Mouse (Mus musculus) forebrain, embryonic 14.5 days (tissue): Measurements from ENCODE around the gene Pklr. TPM values are rescaled to one million over a fixed set of nuclear protein-coding genes. Genes with fewer than 3 reads are reported as not detected.

Source experiments
- ATAC-seq: fragments of 200-750 bp; cut with Nextera tagmentation; 2 replicates; pipeline ENCODE4 v1.8.0; 2017; ENCODE audit warnings: mild to moderate bottlenecking, moderate library complexity
- DNase-seq: peaks from one replicate; pipeline ENCODE4 v3.0.0-alpha.2; 2015; ENCODE audit warnings: low spot score
- H3K27ac ChIP-seq: fragments of 300-500 bp; sonication (generic); 2 replicates; pipeline ENCODE4 v1.5.1; 2014; ENCODE audit warnings: low read depth, mild to moderate bottlenecking, control low read depth, low read length, moderate library complexity
- H3K27me3 ChIP-seq: fragments of 300-500 bp; sonication (generic); replicated peaks from 2 replicates; pipeline ENCODE4 v1.6.1; 2014; ENCODE audit warnings: low read length, control low read depth, mixed read lengths; ENCODE audit not compliant: control insufficient read depth, insufficient read depth
- H3K36me3 ChIP-seq: fragments of 300-500 bp; sonication (generic); 2 replicates; pipeline ENCODE4 v1.6.1; 2014; ENCODE audit warnings: low read length, control low read depth; ENCODE audit not compliant: control insufficient read depth, insufficient read depth
- H3K4me1 ChIP-seq: fragments of 300-500 bp; sonication (generic); 2 replicates; pipeline ENCODE4 v1.6.1; 2014; ENCODE audit warnings: antibody characterized with exemption, low read length, control low read depth; ENCODE audit not compliant: control insufficient read depth, insufficient read depth
- H3K4me2 ChIP-seq: fragments of 300-500 bp; sonication (generic); 2 replicates; pipeline ENCODE4 v1.6.1; 2014; ENCODE audit warnings: mild to moderate bottlenecking, control low read depth, low read length
- H3K4me3 ChIP-seq: fragments of 300-500 bp; sonication (generic); 2 replicates; pipeline ENCODE4 v1.5.1; 2014; ENCODE audit warnings: low read depth, low read length, control low read depth
- H3K9ac ChIP-seq: fragments of 300-500 bp; sonication (generic); 2 replicates; pipeline ENCODE4 v1.6.1; 2014; ENCODE audit warnings: mild to moderate bottlenecking, low read length, control low read depth, moderate library complexity
- H3K9me3 ChIP-seq: fragments of 300-500 bp; sonication (generic); replicated peaks from 2 replicates; pipeline ENCODE4 v1.6.1; 2016; ENCODE audit warnings: low read length, control low read depth, mixed read lengths; ENCODE audit not compliant: control insufficient read depth
- WGBS: fragments of 180-500 bp; shearing (Covaris S2); extraction: QIAGEN DNeasy Blood & Tissue Kit; methylation state at CpG from one replicate; pipeline ENCODE4 v1.1.7; 2014; 5-methylcytosine and 5-hydroxymethylcytosine counted together
- polyA plus RNA-seq: library from polyadenylated mRNA; unstranded; fragments of >200 nt; fragmentation: Nextera tagmentation; extraction: Ambion mirVana; gene quantifications from 2 replicates; pipeline ENCODE4 v1.2.1, GENCODE M21; 2014

Pklr gene
- 0.06 TPM in 1 of 2 replicates, not detected in the other for polyA plus RNA-seq

DNA sequence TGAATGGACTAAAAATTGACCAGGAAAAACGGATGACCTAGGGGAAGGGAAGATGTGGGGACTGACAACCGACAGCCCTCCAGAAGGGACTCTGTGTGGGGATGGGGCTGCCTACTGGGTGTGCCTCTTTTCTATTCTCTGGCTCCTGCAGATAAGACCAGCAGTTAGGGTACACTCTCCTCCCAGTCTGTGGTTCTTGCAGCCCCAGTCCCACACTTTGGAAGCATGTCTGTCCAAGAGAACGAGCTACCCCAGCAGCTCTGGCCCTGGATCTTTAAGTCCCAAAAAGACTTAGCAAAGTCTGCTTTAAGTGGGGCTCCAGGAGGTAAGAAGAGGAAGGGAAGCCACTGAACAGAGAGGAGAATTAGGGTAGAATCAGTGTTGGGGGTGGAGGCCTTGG is at the start of gene Pklr:
TSS of gene Pklr (plus strand) at position 185 of the 400 bp plus-strand sequence.
- no peak within 1 kb of the TSS for H3K9ac ChIP-seq
- H3K4me2 ChIP-seq = no peak within 1 kb of the TSS
- H3K4me1 ChIP-seq = no peaks in the 10 kb centered on the region
- no peak for DNase-seq
- H3K9me3 ChIP-seq = no peaks in the 10 kb centered on the region
- H3K27ac ChIP-seq = no peak within 1 kb of the TSS
- no peak within 1 kb of the TSS for H3K4me3 ChIP-seq
- no peaks in the 10 kb centered on the region for H3K27me3 ChIP-seq
- WGBS = 72% methylated on average over 3 of the region's 3 CpGs
- no peak for ATAC-seq
- no peaks in the 10 kb centered on the region for H3K36me3 ChIP-seq

DNA sequence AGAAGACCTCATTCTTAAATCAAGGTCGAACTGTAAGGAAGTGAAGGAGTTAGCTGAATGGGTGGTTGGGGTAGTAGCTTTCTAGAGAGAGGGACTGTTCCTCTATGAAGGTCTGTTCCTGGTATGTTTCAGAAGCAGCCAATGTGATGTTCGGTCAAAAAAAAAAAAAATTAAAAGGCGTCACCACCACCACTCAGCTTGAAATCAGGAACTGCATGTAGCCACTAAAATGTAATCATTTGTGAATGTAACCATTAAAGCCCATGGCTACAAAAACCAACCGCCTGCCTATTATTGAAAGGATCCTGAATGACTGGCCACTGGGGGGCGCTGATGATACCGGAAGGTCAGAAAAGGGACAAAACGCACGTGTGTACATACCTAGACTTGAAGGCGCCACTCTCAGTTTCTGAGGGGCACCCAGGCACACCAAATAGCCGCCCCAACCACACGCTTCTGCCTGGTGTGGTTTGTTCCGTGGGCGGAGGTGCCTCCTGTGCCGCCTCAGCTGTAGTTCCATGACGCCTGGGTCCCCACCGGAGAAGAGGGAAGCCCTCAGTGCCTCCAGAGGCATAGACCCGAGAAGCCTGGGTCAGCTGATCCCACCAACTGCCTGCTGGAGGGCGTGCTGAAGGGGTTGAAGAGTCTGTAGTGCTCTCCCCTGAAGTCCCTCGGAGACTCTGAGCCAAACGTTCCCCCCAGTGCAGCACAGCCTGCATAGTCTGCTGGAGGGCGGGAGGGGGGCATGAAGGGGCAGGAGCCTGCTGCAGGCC is 48.4 kb upstream of the Pklr start:
- no peak overlapping the region for H3K9ac ChIP-seq
- H3K27me3 ChIP-seq = 0 out of 2 replicates have a peak, but pooled peaks cover 9% of the 10 kb centered on the region
- H3K4me2 ChIP-seq = no peak overlapping the region
- H3K4me1 ChIP-seq = peaks cover 13% of the 10 kb centered on the region; the same call in 1 of the 2 replicates
- no peak overlapping the region for H3K4me3 ChIP-seq
- H3K9me3 ChIP-seq = no peaks in the 10 kb centered on the region
- WGBS = 35% methylated on average over 21 of the region's 21 CpGs
- peaks cover 52% of the 10 kb centered on the region for H3K36me3 ChIP-seq
- peak; percentile 76 for DNase-seq
- no peak for ATAC-seq
- no peak overlapping the region for H3K27ac ChIP-seq

DNA sequence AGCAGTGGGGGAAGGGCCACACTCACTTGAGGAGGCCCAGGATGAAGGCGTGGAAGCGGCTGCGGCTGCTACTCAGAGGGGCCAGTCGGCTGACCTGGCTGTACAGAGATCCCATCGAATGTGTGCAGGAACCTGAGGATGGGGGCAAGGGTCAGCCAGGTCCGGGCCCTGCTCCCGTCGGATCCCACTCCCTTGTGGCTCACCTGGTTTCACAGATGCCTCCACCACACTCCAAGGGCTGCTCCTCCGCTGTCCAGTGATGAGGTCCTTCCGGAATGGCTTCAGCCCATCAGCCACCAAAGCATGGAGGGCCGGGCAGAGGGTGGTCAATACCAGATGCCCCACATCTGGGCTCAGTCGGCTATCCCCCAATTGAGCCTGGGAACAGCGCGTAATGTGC is 47.0 kb upstream of the Pklr start:
- H3K36me3 ChIP-seq = peaks cover 52% of the 10 kb centered on the region
- DNase-seq (no peak), ATAC-seq (no peak)
- H3K9ac ChIP-seq = no peak overlapping the region
- peaks cover 16% of the 10 kb centered on the region; the same call in 1 of the 2 replicates for H3K4me1 ChIP-seq
- no peaks in the 10 kb centered on the region for H3K9me3 ChIP-seq
- 0 out of 2 replicates have a peak, but pooled peaks cover 9% of the 10 kb centered on the region for H3K27me3 ChIP-seq
- no peak overlapping the region for H3K27ac ChIP-seq
- WGBS = 68% methylated on average over 14 of the region's 14 CpGs
- peak overlapping the region; percentile 98 for H3K4me2 ChIP-seq
- H3K4me3 ChIP-seq = no peak overlapping the region

DNA sequence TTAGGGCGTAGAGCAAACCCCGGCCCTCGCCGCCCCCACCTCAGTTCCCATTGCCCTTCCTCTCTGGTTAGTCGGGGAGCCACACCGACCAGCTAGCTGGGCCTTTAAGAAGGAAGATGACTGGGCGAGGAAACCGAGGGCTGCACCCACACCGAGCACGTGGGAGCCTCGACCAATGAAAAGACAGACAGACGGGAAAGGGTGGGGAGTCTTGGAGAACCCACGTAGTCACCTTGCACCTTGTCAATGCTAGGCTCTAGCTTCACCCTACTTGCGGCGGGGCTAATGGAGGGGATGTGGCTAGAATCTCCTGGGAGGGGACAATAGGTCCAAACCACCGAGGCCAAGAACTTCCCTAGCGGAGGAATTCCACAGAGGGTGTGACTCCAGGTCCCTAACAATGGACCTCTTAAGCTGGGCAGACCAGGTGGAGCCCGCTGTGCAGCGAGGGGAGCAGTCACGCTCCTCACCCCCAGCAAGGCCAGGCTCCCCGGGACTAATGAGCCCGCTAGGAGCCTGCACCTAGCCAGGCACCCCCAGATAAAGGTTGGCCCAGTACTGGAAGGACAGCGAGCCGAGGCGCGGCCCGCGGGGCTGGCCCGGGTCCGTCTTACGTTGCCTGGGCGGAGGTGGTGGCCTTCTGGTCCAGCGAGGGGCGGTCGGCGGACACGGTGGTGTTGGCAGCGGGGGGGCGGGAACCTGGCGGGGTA is 45.9 kb upstream of the Pklr start:
- peak overlapping the region; percentile 60; the same call in 1 of the 2 replicates for H3K27ac ChIP-seq
- 0 out of 2 replicates have a peak, but pooled peaks cover 9% of the 10 kb centered on the region for H3K27me3 ChIP-seq
- H3K9ac ChIP-seq = peak overlapping the region; percentile 80
- ATAC-seq (peak; percentile 70), DNase-seq (peak; percentile 87)
- H3K4me2 ChIP-seq = peak overlapping the region; percentile 98
- peaks cover 16% of the 10 kb centered on the region; the same call in 1 of the 2 replicates for H3K4me1 ChIP-seq
- H3K9me3 ChIP-seq = no peaks in the 10 kb centered on the region
- under 1% methylated on average over 40 of the region's 40 CpGs for WGBS
- H3K4me3 ChIP-seq = peak overlapping the region; percentile 69
- peaks cover 52% of the 10 kb centered on the region for H3K36me3 ChIP-seq

DNA sequence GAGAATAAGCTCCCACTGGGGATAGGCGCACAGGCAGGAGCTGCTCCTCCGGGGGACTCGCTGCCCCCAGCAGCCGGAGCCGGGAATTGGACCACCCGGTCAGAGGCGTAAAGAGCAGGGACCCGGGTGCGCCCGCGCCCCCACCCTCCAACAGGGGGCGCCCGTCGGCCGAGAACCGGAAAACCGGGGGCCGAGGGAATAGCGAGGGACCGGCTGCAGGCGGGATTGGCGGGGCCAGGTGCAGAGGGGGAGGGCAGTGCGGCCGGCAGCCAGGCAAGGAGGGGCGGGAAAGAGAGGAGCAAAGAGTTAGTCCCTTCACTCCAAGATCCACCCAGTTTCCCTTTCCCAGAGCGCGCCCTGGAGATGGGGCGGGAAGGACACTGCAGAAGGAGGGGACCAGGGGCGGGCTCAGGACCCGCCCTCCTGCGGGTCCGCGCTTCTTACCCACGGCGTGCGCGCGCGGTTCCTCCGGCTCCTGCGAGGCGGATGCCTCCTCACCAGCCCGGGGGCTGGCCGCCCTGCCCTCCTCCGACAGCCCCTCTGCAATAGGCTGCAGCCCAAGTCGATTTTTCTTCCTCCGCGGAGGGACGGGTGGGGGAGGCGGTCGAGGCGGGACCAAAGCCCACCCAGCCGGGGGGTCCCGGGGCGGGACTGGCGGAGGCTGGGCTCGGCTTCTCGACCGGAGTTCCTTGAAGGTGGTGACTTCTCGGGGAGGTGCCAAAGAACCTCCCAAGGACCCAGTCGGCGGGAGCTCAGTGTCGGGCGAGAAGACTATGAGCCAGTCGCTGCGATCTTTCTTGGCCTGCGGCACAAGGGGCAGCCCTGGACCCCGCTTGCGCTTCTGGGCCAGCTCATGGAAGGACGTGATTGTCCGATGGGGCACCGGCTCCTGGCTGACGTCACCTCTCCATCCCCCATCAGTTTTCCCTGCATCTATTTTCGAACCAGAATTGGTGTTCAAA is 45.0 kb upstream of the Pklr start:
- peak overlapping the region; percentile 80 for H3K9ac ChIP-seq
- under 1% methylated on average over 69 of the region's 74 CpGs for WGBS
- peak; percentile 54 for ATAC-seq
- H3K36me3 ChIP-seq = peaks cover 53% of the 10 kb centered on the region
- H3K9me3 ChIP-seq = no peaks in the 10 kb centered on the region
- H3K4me3 ChIP-seq = peak overlapping the region; percentile 69
- peak; percentile 77 for DNase-seq
- H3K27ac ChIP-seq = peak overlapping the region; percentile 60; the same call in 1 of the 2 replicates
- 0 out of 2 replicates have a peak, but pooled peaks cover 9% of the 10 kb centered on the region for H3K27me3 ChIP-seq
- peak overlapping the region; percentile 98 for H3K4me2 ChIP-seq
- peaks cover 16% of the 10 kb centered on the region; the same call in 1 of the 2 replicates for H3K4me1 ChIP-seq

DNA sequence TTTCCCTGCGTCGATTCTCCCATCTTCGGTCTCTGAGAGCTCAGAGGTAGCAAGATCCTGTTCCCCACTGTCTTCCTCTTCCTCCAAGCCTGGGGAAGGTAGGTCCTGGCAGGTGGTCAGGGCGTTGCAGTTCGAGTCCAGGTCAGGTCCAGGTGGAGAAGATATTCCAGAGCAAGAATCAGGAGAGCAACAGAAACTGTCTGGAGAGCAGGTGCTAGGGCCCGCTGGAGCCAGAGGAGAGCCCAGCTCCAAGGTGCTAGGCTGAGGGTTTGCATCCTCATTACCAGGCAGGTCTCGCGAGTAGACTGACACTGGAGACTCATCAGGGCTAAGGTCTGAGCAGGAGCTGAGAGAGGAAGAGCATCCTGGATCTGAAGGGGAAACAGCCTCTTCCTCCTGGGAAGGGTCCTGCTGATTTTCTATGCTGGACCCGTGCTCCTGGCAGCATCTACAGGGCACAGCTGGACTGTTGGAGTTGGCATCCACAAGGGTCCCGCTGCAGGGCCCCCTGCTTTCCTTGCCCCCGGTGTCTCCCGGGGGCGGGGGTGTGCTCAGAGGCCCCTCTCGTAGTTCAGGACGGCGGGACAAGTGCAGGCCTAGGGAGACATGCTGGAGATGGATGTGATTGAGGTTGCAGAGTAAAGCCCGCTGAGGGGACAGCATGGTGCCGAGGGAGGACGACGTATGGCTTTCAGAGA is 44.0 kb upstream of the Pklr start:
- Histone ChIP-seq H3K4me2 (peak overlapping the region; percentile 98), H3K36me3 (peaks cover 54% of the 10 kb centered on the region), H3K9ac (peak overlapping the region; percentile 80), H3K9me3 (no peaks in the 10 kb centered on the region), H3K4me3 (peak overlapping the region; percentile 69), H3K27me3 (0 out of 2 replicates have a peak, but pooled peaks cover 9% of the 10 kb centered on the region), H3K27ac (no peak overlapping the region; the same call in 1 of the 2 replicates), H3K4me1 (peaks cover 16% of the 10 kb centered on the region; the same call in 1 of the 2 replicates)
- WGBS = 11% methylated on average over 19 of the region's 20 CpGs
- DNase-seq (no peak), ATAC-seq (no peak)

DNA sequence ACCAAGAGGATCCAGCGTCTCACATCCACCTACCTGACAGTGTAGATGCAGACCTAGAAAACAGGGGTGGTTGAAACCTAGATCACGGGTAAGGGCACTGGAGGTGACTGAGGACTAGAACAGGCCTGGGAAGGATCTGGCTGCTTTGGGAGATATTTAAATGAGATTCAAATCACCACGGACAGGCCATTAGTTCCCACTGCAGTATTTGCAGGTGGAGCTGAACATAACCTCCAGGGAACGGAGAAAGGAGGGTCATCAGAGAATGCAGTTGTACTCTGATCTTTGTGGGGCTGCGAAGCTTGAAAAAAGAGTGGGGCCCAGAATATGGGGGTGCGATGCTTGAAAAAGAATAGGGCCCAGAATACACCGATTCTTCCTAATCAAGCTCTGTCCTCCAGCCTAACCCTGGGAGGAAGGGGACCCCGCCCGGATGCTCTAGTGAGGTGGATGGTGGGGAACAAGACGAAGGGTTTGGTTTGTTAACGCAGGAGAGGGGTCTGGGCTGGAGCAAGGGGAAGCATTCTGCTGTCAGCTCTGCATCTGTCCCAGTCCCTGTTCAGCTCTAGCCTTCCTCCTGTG is 43.3 kb upstream of the Pklr start:
- Histone ChIP-seq H3K27me3 (0 out of 2 replicates have a peak, but pooled peaks cover 9% of the 10 kb centered on the region), H3K9ac (peak overlapping the region; percentile 80), H3K27ac (peak overlapping the region; percentile 72), H3K4me2 (peak overlapping the region; percentile 98), H3K4me1 (peaks cover 16% of the 10 kb centered on the region; the same call in 1 of the 2 replicates), H3K36me3 (peaks cover 58% of the 10 kb centered on the region), H3K4me3 (peak overlapping the region; percentile 69), H3K9me3 (no peaks in the 10 kb centered on the region)
- ATAC-seq (peak; percentile 21), DNase-seq (peak; percentile 7)
- WGBS = 16% methylated on average over 11 of the region's 11 CpGs
